Mouse (Mus musculus) stomach, postnatal 0 days (tissue): ENCODE data around the gene Pdlim1. TPM values are rescaled to one million over a fixed set of nuclear protein-coding genes. Genes with fewer than 3 reads are reported as not detected.

Source experiments
- ATAC-seq: fragments of 200-750 bp; cut with Nextera tagmentation; 2 replicates; pipeline ENCODE4 v1.8.0; 2017; ENCODE audit not compliant: low FRiP score, low TSS enrichment
- DNase-seq: peaks from one replicate; pipeline ENCODE4 v3.0.0-alpha.2; 2016; ENCODE audit warnings: low spot score
- H3K27ac ChIP-seq: fragments of 300-500 bp; sonication (generic); replicated peaks from 2 replicates; pipeline ENCODE4 v1.5.1; 2014; ENCODE audit warnings: mild to moderate bottlenecking, control low read depth
- H3K27me3 ChIP-seq: fragments of 300-500 bp; sonication (generic); 2 replicates; pipeline ENCODE4 v1.6.1; 2014; ENCODE audit warnings: low read length; ENCODE audit not compliant: control insufficient read depth, insufficient read depth
- H3K36me3 ChIP-seq: fragments of 300-500 bp; sonication (generic); 2 replicates; pipeline ENCODE4 v1.6.1; 2014; ENCODE audit warnings: low read length, mixed read lengths; ENCODE audit not compliant: control insufficient read depth, insufficient read depth
- H3K4me1 ChIP-seq: fragments of 300-500 bp; sonication (generic); replicated peaks from 2 replicates; pipeline ENCODE4 v1.6.1; 2014; ENCODE audit warnings: antibody characterized with exemption; ENCODE audit not compliant: control insufficient read depth, insufficient read depth
- H3K4me2 ChIP-seq: fragments of 300-500 bp; sonication (generic); replicated peaks from 2 replicates; pipeline ENCODE4 v1.6.1; 2014; ENCODE audit warnings: low read depth, mild to moderate bottlenecking, control low read depth, moderate library complexity
- H3K4me3 ChIP-seq: fragments of 300-500 bp; sonication (generic); 2 replicates; pipeline ENCODE4 v1.5.1; 2014; ENCODE audit warnings: low read depth, low read length, control low read depth
- H3K9ac ChIP-seq: fragments of 300-500 bp; sonication (generic); 2 replicates; pipeline ENCODE4 v1.6.1; 2014; ENCODE audit warnings: mild to moderate bottlenecking, low read length, control low read depth, mixed read lengths
- H3K9me3 ChIP-seq: fragments of 300-500 bp; sonication (generic); 2 replicates; pipeline ENCODE4 v1.6.1; 2016; ENCODE audit warnings: low read length; ENCODE audit not compliant: control insufficient read depth
- CTCF ChIP-seq: IDR thresholded peaks from 2 replicates; pipeline ENCODE4 v1.5.1; 2016; ENCODE audit warnings: antibody characterized with exemption, low read depth, mild to moderate bottlenecking, moderate library complexity
- EP300 ChIP-seq: optimal IDR thresholded peaks from 2 replicates; pipeline ENCODE3; 2016; ENCODE audit warnings: antibody characterized with exemption
- WGBS: fragments of 180-500 bp; shearing (Covaris S2); extraction: QIAGEN DNeasy Blood & Tissue Kit; methylation state at CpG from one replicate; pipeline ENCODE4 v1.1.7; 2014; 5-methylcytosine and 5-hydroxymethylcytosine counted together
- polyA plus RNA-seq: library from polyadenylated mRNA; unstranded; fragments of >200 nt; fragmentation: Nextera tagmentation; extraction: Ambion mirVana; gene quantifications from 2 replicates; pipeline ENCODE4 v1.2.1, GENCODE M21; 2015

Pdlim1 gene
- polyA plus RNA-seq, result 288 and 298 TPM in 2 replicates

DNA sequence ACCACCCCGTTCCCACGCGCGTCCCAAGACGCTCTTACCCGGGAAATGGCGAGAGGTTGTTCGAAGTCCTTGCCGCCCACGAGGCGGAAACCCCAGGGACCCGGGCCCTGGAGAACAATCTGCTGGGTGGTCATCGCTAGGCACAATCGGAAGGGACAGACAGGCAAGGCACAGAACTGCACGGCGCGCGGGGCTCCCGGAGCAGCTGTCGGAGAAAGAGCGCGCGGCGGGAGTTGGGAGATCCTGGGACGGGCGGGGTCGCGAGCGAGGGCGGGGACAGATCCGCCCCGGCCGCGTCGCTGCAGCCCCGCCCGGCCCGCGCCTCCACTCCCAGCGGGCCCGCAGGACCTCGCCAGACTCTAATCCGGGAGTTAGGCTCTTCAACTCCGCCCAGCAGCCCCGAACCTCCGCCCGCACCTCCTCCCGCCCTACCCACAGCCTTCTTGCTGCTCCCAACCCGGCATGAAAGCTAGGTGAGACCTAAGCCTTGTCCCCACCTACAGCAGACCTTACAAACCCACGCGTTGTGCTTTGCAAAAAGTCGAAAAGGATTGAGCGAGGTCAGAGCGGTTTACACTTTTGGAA, at the start of gene Pdlim1:
Pdlim1 (minus strand) TSS at position 535 of the 585 bp plus-strand sequence.
- under 1% methylated on average over 30 of the region's 54 CpGs for WGBS
- ATAC-seq, result peak; percentile 91

DNA sequence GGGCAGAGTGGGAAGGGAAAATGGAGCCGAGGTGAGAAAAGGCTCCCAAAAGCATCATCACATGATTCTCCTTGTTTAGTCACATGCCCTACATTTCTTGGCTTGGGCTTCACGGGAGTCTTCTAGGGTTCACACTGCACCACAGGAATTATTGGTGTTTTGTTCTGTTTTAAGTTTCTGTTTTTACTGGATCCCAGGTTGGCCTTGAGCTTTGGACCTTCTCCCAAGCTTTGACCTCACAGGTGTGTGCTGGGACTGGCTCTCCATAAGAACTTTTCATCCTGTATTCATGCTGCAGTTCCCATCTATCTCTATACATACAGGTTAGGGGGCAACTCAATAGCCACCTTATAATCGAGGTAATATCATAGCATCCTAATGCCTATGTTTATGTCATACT, 47.6 kb upstream of the Pdlim1 start:
- Histone ChIP-seq H3K27me3 (no peaks in the 10 kb centered on the region), H3K9me3 (no peaks in the 10 kb centered on the region), H3K4me1 (no peaks in the 10 kb centered on the region), H3K27ac (no peak overlapping the region), H3K36me3 (no peaks in the 10 kb centered on the region), H3K4me3 (no peak overlapping the region), H3K4me2 (no peak overlapping the region), H3K9ac (no peak overlapping the region)
- TF ChIP-seq CTCF, result no peak
- TF ChIP-seq EP300, result no peak
- ATAC-seq (no peak), DNase-seq (no peak)
- WGBS, result 68% methylated on average over 3 of the region's 3 CpGs

More for the DNA sequence above, at the start of gene Pdlim1:
- Histone ChIP-seq H3K36me3 (no peaks in the 10 kb centered on the region), H3K27ac (peak within 1 kb of the TSS; percentile 86), H3K4me3 (peak within 1 kb of the TSS; percentile 78), H3K4me2 (peak within 1 kb of the TSS; percentile 81), H3K9ac (peak within 1 kb of the TSS; percentile 85), H3K4me1 (no peaks in the 10 kb centered on the region), H3K27me3 (no peaks in the 10 kb centered on the region), H3K9me3 (no peaks in the 10 kb centered on the region)
- peak; percentile 91 for DNase-seq
- TF ChIP-seq CTCF (no peak), EP300 (no peak)

DNA sequence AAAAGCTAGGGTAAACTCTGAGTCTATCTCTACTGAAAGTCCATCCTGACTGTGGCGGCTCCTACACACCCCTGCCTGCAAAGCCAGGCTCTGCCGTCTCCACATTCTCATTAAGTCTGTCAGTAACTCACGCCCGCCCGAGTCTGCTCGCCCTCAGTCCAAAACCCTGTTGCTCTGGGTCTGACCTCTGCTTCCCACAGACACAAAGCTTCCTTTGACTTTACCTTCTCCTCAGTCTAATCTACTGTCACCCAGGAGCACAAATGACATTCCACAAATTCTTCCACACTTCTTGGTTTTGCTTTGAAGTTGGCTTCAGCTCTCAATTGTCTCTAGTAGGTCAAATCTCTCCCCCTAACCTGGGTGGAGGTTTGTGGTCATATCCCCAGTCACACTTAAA, 46.9 kb upstream of the Pdlim1 start:
- Histone ChIP-seq H3K4me1 (no peaks in the 10 kb centered on the region), H3K4me3 (no peak overlapping the region), H3K27me3 (no peaks in the 10 kb centered on the region), H3K36me3 (no peaks in the 10 kb centered on the region), H3K9me3 (no peaks in the 10 kb centered on the region), H3K4me2 (no peak overlapping the region), H3K27ac (no peak overlapping the region), H3K9ac (no peak overlapping the region)
- no peak for ATAC-seq
- no peak for TF ChIP-seq EP300
- no peak for TF ChIP-seq CTCF
- WGBS, result 38% methylated on average over 6 of the region's 6 CpGs
- DNase-seq, result no peak

DNA sequence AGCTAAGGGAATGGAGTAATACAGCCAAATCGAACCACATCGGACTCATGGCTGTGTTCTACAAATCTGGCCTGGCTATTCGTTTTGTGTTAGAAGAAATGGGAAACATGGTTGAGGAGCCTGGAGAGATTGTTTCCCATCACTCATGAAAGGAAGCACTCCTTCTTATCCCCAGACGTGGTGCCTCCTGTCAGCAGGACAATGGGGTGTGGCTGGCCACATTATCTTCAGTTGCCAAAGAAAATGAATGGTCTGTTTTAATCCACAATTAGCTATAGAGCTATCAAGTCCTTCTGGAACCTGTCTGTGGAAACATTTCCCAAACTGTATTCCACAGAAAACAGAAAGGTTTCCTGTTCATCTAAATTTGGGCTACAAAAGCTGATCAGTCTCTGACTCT, 45.4 kb upstream of the Pdlim1 start:
- H3K9me3 ChIP-seq, result no peaks in the 10 kb centered on the region
- no peak for TF ChIP-seq CTCF
- TF ChIP-seq EP300, result no peak
- WGBS, result 71% methylated on average over 4 of the region's 4 CpGs
- no peak for DNase-seq
- no peaks in the 10 kb centered on the region for H3K4me1 ChIP-seq
- no peaks in the 10 kb centered on the region for H3K27me3 ChIP-seq
- H3K4me3 ChIP-seq, result no peak overlapping the region
- no peak for ATAC-seq
- H3K9ac ChIP-seq, result no peak overlapping the region
- H3K4me2 ChIP-seq, result no peak overlapping the region
- no peak overlapping the region for H3K27ac ChIP-seq
- H3K36me3 ChIP-seq, result no peaks in the 10 kb centered on the region

DNA sequence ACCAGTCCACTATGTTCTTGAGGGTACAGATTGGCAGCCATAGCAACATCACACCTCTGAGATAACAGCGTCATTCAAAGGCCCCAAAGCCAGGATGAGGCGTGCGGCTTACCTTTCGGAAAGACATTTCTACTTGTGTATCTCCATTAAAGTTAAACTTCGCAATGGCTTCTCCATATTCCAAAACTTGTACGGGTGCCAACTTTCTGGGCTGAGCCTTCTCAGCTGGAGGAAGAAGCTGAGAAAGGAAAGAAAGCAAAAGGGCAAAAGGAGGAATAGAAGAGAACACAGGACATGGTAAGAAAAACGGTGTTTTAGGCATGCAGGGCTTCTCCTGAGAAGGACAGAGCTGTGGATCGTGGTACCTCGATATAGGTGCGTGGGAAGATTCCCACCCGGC, 42.6 kb upstream of the Pdlim1 start:
- no peak overlapping the region for H3K27ac ChIP-seq
- TF ChIP-seq CTCF (no peak), EP300 (no peak)
- H3K9me3 ChIP-seq, result no peaks in the 10 kb centered on the region
- H3K4me2 ChIP-seq, result no peak overlapping the region
- 74% methylated on average over 11 of the region's 11 CpGs for WGBS
- no peaks in the 10 kb centered on the region for H3K4me1 ChIP-seq
- ATAC-seq (no peak), DNase-seq (no peak)
- no peaks in the 10 kb centered on the region for H3K27me3 ChIP-seq
- H3K36me3 ChIP-seq, result peaks cover 6% of the 10 kb centered on the region; the same call in 1 of the 2 replicates
- no peak overlapping the region for H3K4me3 ChIP-seq
- H3K9ac ChIP-seq, result no peak overlapping the region

DNA sequence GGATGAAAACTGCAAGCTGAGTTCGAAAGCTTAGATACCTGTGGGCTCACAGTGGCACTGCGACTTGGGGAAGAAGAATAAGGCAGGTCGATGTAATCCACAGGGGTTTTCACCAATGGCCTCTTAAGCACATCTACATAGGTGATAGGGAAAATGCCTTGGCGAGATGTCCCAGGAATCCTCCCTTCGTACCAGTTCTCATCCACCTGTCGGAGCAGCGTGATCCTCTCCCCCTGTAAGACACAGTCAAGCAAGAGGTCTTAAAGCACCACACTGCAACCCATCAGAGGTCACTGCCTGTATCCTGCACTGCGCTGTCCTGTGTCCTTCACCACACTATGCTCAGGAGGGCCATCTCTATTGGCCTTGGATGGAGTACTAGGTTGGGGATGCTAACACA, 40.0 kb upstream of the Pdlim1 start:
- WGBS, result 95% methylated on average over 8 of the region's 8 CpGs
- no peak for DNase-seq
- no peak overlapping the region for H3K9ac ChIP-seq
- no peaks in the 10 kb centered on the region for H3K27me3 ChIP-seq
- TF ChIP-seq EP300 (no peak), CTCF (no peak)
- H3K36me3 ChIP-seq, result peaks cover 6% of the 10 kb centered on the region; the same call in 1 of the 2 replicates
- no peaks in the 10 kb centered on the region for H3K9me3 ChIP-seq
- no peak overlapping the region for H3K27ac ChIP-seq
- H3K4me3 ChIP-seq, result no peak overlapping the region
- no peak overlapping the region for H3K4me2 ChIP-seq
- H3K4me1 ChIP-seq, result no peaks in the 10 kb centered on the region
- ATAC-seq, result no peak
